ENCODE assay signal across 18 mouse cellular contexts in genomic region chr11:116521143-116521542, GRCm38 (mm10). TPM values are rescaled to one million over a fixed set of nuclear protein-coding genes. Genes with fewer than 3 reads are reported as not detected.
DNase-seq lines count a peak whose midpoint lies in the region; ATAC-seq and TF ChIP-seq lines count a peak whose summit lies in the region.
"Had no signal": no experiment of that assay in that cellular context is flagged by ENCODE, and none has a peak within 500 bp of the region (broad histone marks: within the 10 kb centered on the region; RNA-seq: fewer than 3 reads in every experiment).

No protein-coding gene starts in this region.

- no peaks in the 10 kb centered on the region for H3K36me3 ChIP-seq in heart, postnatal 0 days (replicated peaks; ENCODE audit: control insufficient read depth, insufficient read depth, low read length)
- no peaks in the 10 kb centered on the region for H3K36me3 ChIP-seq in heart, embryonic 11.5 days (ENCODE audit: control insufficient read depth, insufficient read depth, low read length)
- no peaks in the 10 kb centered on the region for H3K36me3 ChIP-seq in liver, embryonic 12.5 days
- H3K36me3 ChIP-seq in stomach, embryonic 15.5 days: no peaks in the 10 kb centered on the region
- H3K36me3 ChIP-seq: embryonic facial prominence, embryonic 12.5 days; heart, embryonic 13.5 days; hindbrain, embryonic 15.5 days had no signal

- peaks cover 22% of the 10 kb centered on the region for H3K4me1 ChIP-seq in heart, postnatal 0 days (ENCODE audit: control insufficient read depth, insufficient read depth)
- H3K4me1 ChIP-seq in heart, embryonic 11.5 days (ENCODE audit: control insufficient read depth, insufficient read depth, low read length): peaks cover 18% of the 10 kb centered on the region
- peaks cover 19% of the 10 kb centered on the region for H3K4me1 ChIP-seq in liver, embryonic 12.5 days
- peaks cover 28% of the 10 kb centered on the region for H3K4me1 ChIP-seq in stomach, embryonic 15.5 days

- no peak overlapping the region for H3K9ac ChIP-seq in heart, postnatal 0 days (replicated peaks; ENCODE audit: low read depth, low read length)
- H3K9ac ChIP-seq in heart, embryonic 11.5 days (ENCODE audit: low read depth, low read length): no peak overlapping the region
- H3K9ac ChIP-seq in liver, embryonic 12.5 days: no peak overlapping the region
- no peak overlapping the region for H3K9ac ChIP-seq in stomach, embryonic 15.5 days
- H3K9ac ChIP-seq: embryonic facial prominence, embryonic 12.5 days; forebrain, embryonic 13.5 days; heart, embryonic 13.5 days; hindbrain, embryonic 15.5 days had no signal

- 66% methylated on average over 3 of the region's 3 CpGs for WGBS in heart, postnatal 0 days
- 58% methylated on average over 3 of the region's 3 CpGs for WGBS in heart, embryonic 11.5 days (ENCODE audit: insufficient replicate concordance)
- WGBS in liver, embryonic 12.5 days (ENCODE audit: insufficient replicate concordance): 31% methylated on average over 3 of the region's 3 CpGs
- 63% methylated on average over 3 of the region's 3 CpGs for WGBS in stomach, embryonic 15.5 days

- no peak overlapping the region for H3K27ac ChIP-seq in heart, postnatal 0 days (ENCODE audit: low read depth)
- no peak overlapping the region for H3K27ac ChIP-seq in heart, embryonic 11.5 days (ENCODE audit: low read depth, low read length)
- H3K27ac ChIP-seq in liver, embryonic 12.5 days: no peak overlapping the region
- no peak overlapping the region for H3K27ac ChIP-seq in stomach, embryonic 15.5 days
- H3K27ac ChIP-seq: embryonic facial prominence, embryonic 12.5 days; forebrain, embryonic 13.5 days; heart, embryonic 13.5 days; hindbrain, embryonic 15.5 days; layer of hippocampus, adult 2 months had no signal

- H3K9me3 ChIP-seq in heart, postnatal 0 days (replicated peaks; ENCODE audit: control insufficient read depth, low read length): no peaks in the 10 kb centered on the region
- H3K9me3 ChIP-seq in heart, embryonic 11.5 days (replicated peaks; ENCODE audit: control insufficient read depth, low read length): no peaks in the 10 kb centered on the region
- no peaks in the 10 kb centered on the region for H3K9me3 ChIP-seq in liver, embryonic 12.5 days (replicated peaks)
- no peaks in the 10 kb centered on the region for H3K9me3 ChIP-seq in stomach, embryonic 15.5 days
- H3K9me3 ChIP-seq: embryonic facial prominence, embryonic 12.5 days; forebrain, embryonic 13.5 days; heart, embryonic 13.5 days; hindbrain, embryonic 15.5 days had no signal

- TF ChIP-seq EP300 in heart, postnatal 0 days (IDR thresholded peaks at IDR 0.05; ENCODE audit: low read depth): no peak

- H3K4me2 ChIP-seq in heart, postnatal 0 days (ENCODE audit: low read depth, low read length): no peak overlapping the region
- H3K4me2 ChIP-seq in heart, embryonic 11.5 days: no peak overlapping the region
- peak overlapping the region; percentile 11; the same call in 1 of the 2 replicates for H3K4me2 ChIP-seq in liver, embryonic 12.5 days
- no peak overlapping the region for H3K4me2 ChIP-seq in stomach, embryonic 15.5 days
- H3K4me2 ChIP-seq: embryonic facial prominence, embryonic 12.5 days; forebrain, embryonic 13.5 days; heart, embryonic 13.5 days; hindbrain, embryonic 15.5 days had no signal

- peak; percentile 11 for DNase-seq in heart, postnatal 0 days (ENCODE audit: low spot score)
- DNase-seq in testis, postnatal 10 days (ENCODE audit: low spot score): peak; percentile 73
- DNase-seq in testis, postnatal 14 days (ENCODE audit: low spot score): no peak
- DNase-seq in spleen, postnatal 14 days (ENCODE audit: low spot score in 2 of 2): no peak
- no peak for DNase-seq in thymus, adult 18-20 months
- DNase-seq: cerebellum, adult 9-10 months; right cerebral cortex, postnatal 4 days had no signal

- no peak for TF ChIP-seq CTCF in heart, postnatal 0 days (IDR thresholded peaks at IDR 0.05; ENCODE audit: low read depth)

- no peak for ATAC-seq in heart, postnatal 0 days (ENCODE audit: insufficient read depth, low read depth)
- no peak for ATAC-seq in heart, embryonic 11.5 days (replicated peaks; ENCODE audit: insufficient number of reproducible peaks, low FRiP score, low TSS enrichment)
- ATAC-seq in liver, embryonic 12.5 days: peak; percentile 82
- ATAC-seq in stomach, embryonic 15.5 days (ENCODE audit: insufficient read depth, low FRiP score, low read depth): 0 out of 2 replicates have a peak, but pooled peaks have one; percentile 15
- ATAC-seq: forebrain, embryonic 13.5 days; Patski had no signal

- no peak overlapping the region for H3K4me3 ChIP-seq in heart, postnatal 0 days (ENCODE audit: low read depth, low read length)
- H3K4me3 ChIP-seq in heart, embryonic 11.5 days (ENCODE audit: low read depth, low read length): no peak overlapping the region
- no peak overlapping the region for H3K4me3 ChIP-seq in liver, embryonic 12.5 days
- H3K4me3 ChIP-seq in stomach, embryonic 15.5 days (replicated peaks): no peak overlapping the region
- H3K4me3 ChIP-seq: embryonic facial prominence, embryonic 12.5 days; forebrain, embryonic 13.5 days; heart, embryonic 13.5 days; hindbrain, embryonic 15.5 days; layer of hippocampus, adult 2 months had no signal

- no peaks in the 10 kb centered on the region for H3K27me3 ChIP-seq in heart, postnatal 0 days (ENCODE audit: control insufficient read depth, insufficient read depth, low read length)
- no peaks in the 10 kb centered on the region for H3K27me3 ChIP-seq in heart, embryonic 11.5 days (ENCODE audit: control insufficient read depth, insufficient read depth, low read length)
- H3K27me3 ChIP-seq in liver, embryonic 12.5 days (replicated peaks): peaks cover 62% of the 10 kb centered on the region
- H3K27me3 ChIP-seq in stomach, embryonic 15.5 days (replicated peaks): no peaks in the 10 kb centered on the region
- H3K27me3 ChIP-seq: embryonic facial prominence, embryonic 12.5 days; forebrain, embryonic 13.5 days; heart, embryonic 13.5 days; hindbrain, embryonic 15.5 days; Patski had no signal

RNA-seq across cellular contexts. Expression of gene Sphk1, which starts 9.6 kb away (rescaled TPM):
- 1.9 and 3.1 TPM in 2 replicates for total RNA-seq in heart, postnatal 0 days (2014; rRNA removed; ENCODE audit: low replicate concordance)
- polyA plus RNA-seq in heart, postnatal 0 days (2015; fragmentation: Nextera tagmentation; extraction: Ambion mirVana): 2.0 TPM in 2 replicates
- 2.1 and 3.0 TPM in 2 replicates for polyA plus RNA-seq in heart, embryonic 11.5 days (2014; fragmentation: Nextera tagmentation; extraction: Ambion mirVana)
- 26.9 and 28.0 TPM in 2 replicates for polyA plus RNA-seq in liver, embryonic 12.5 days (2016; fragmentation: Nextera tagmentation; extraction: Ambion mirVana)
- polyA plus RNA-seq in stomach, embryonic 15.5 days (2015; fragmentation: Nextera tagmentation; extraction: Ambion mirVana): 15.3 and 20.7 TPM in 2 replicates

RNA-seq across cellular contexts. Expression of gene Prpsap1, which starts 27.1 kb away (rescaled TPM):
- total RNA-seq in heart, postnatal 0 days (2014; rRNA removed; ENCODE audit: low replicate concordance): 43.3 and 46.6 TPM in 2 replicates
- polyA plus RNA-seq in heart, postnatal 0 days (2015; fragmentation: Nextera tagmentation; extraction: Ambion mirVana): 59.2 and 62.2 TPM in 2 replicates
- polyA plus RNA-seq in heart, embryonic 11.5 days (2014; fragmentation: Nextera tagmentation; extraction: Ambion mirVana): 96.5 and 101 TPM in 2 replicates
- 69.9 and 77.1 TPM in 2 replicates for polyA plus RNA-seq in liver, embryonic 12.5 days (2016; fragmentation: Nextera tagmentation; extraction: Ambion mirVana)
- polyA plus RNA-seq in stomach, embryonic 15.5 days (2015; fragmentation: Nextera tagmentation; extraction: Ambion mirVana): 196 and 218 TPM in 2 replicates

RNA-seq across cellular contexts. Expression of gene Qrich2, which starts 55.1 kb away (rescaled TPM):
- 0.23 TPM in 1 of 2 replicates, not detected in the other for total RNA-seq in heart, postnatal 0 days (2014; rRNA removed; ENCODE audit: low replicate concordance)
- polyA plus RNA-seq in heart, postnatal 0 days (2015; fragmentation: Nextera tagmentation; extraction: Ambion mirVana): not detected in 2 replicates
- polyA plus RNA-seq in heart, embryonic 11.5 days (2014; fragmentation: Nextera tagmentation; extraction: Ambion mirVana): 0.31 TPM in 1 of 2 replicates, not detected in the other
- polyA plus RNA-seq in liver, embryonic 12.5 days (2016; fragmentation: Nextera tagmentation; extraction: Ambion mirVana): not detected in 2 replicates
- polyA plus RNA-seq in stomach, embryonic 15.5 days (2015; fragmentation: Nextera tagmentation; extraction: Ambion mirVana): 0.46 and 0.50 TPM in 2 replicates
- total RNA-seq: gastrocnemius, adult 8-10 months; left cerebral cortex, postnatal 25 days had no signal
- polyA plus RNA-seq: forebrain, embryonic 13.5 days; heart, embryonic 13.5 days had no signal

Comparison
In these comparisons a context has a peak if more than half of its experiments do, and no peak if none do; other contexts are left out.
1. DNase-seq: peak in heart, postnatal 0 days (single experiment) and testis, postnatal 10 days (single experiment); none in testis, postnatal 14 days (single experiment), spleen, postnatal 14 days (0 of 2) and thymus, adult 18-20 months (0 of 2).
2. ATAC-seq: peak in liver, embryonic 12.5 days (single experiment) and stomach, embryonic 15.5 days (single experiment); none in heart, postnatal 0 days (single experiment) and heart, embryonic 11.5 days (single experiment).